Mouse (Mus musculus) heart, embryonic 13.5 days (tissue): ENCODE results near the gene Fam120a. TPM values are rescaled to one million over a fixed set of nuclear protein-coding genes. Genes with fewer than 3 reads are reported as not detected.

ENCODE experiments used
- ATAC-seq: fragments of 200-750 bp; cut with Nextera tagmentation; 2 replicates; pipeline ENCODE4 v1.8.0; 2017; ENCODE audit warnings: moderate TSS enrichment; ENCODE audit not compliant: insufficient number of reproducible peaks, low FRiP score, low TSS enrichment; ENCODE audit errors: extremely low read depth
- H3K27ac ChIP-seq: fragments of 300-500 bp; sonication (generic); replicated peaks from 2 replicates; pipeline ENCODE4 v1.5.1; 2015; ENCODE audit warnings: moderate library complexity, mild to moderate bottlenecking, inconsistent platforms
- H3K27me3 ChIP-seq: fragments of 300-500 bp; sonication (generic); replicated peaks from 2 replicates; pipeline ENCODE4 v1.6.1; 2015; ENCODE audit warnings: mild to moderate bottlenecking, inconsistent platforms
- H3K36me3 ChIP-seq: fragments of 300-500 bp; sonication (generic); 2 replicates; pipeline ENCODE4 v1.6.1; 2015; ENCODE audit warnings: mild to moderate bottlenecking, inconsistent platforms
- H3K4me1 ChIP-seq: fragments of 300-500 bp; sonication (generic); 2 replicates; pipeline ENCODE4 v1.6.1; 2015; ENCODE audit warnings: inconsistent platforms
- H3K4me2 ChIP-seq: fragments of 300-500 bp; sonication (generic); 2 replicates; pipeline ENCODE4 v1.6.1; 2015; ENCODE audit warnings: inconsistent platforms, mild to moderate bottlenecking, moderate library complexity
- H3K4me3 ChIP-seq: fragments of 300-500 bp; sonication (generic); 2 replicates; pipeline ENCODE4 v1.5.1; 2015; ENCODE audit warnings: moderate library complexity, mild to moderate bottlenecking, inconsistent platforms
- H3K9ac ChIP-seq: fragments of 300-500 bp; sonication (generic); 2 replicates; pipeline ENCODE4 v1.6.1; 2015; ENCODE audit warnings: inconsistent platforms, mild to moderate bottlenecking, moderate library complexity
- H3K9me3 ChIP-seq: fragments of 300-500 bp; sonication (generic); 2 replicates; pipeline ENCODE4 v1.6.1; 2016; ENCODE audit warnings: inconsistent platforms
- WGBS: fragments of 180-500 bp; shearing (Covaris S2); methylation state at CpG from one replicate; pipeline ENCODE4 v1.1.7; 2015; ENCODE audit warnings: mixed read lengths; 5-methylcytosine and 5-hydroxymethylcytosine counted together
- polyA plus RNA-seq: library from polyadenylated mRNA; unstranded; fragments of >200 nt; fragmentation: Nextera tagmentation; extraction: Ambion mirVana; gene quantifications from 2 replicates; pipeline ENCODE4 v1.2.1, GENCODE M21; 2015

The Fam120a gene
- 17.2 and 17.8 TPM in 2 replicates for polyA plus RNA-seq

DNA sequence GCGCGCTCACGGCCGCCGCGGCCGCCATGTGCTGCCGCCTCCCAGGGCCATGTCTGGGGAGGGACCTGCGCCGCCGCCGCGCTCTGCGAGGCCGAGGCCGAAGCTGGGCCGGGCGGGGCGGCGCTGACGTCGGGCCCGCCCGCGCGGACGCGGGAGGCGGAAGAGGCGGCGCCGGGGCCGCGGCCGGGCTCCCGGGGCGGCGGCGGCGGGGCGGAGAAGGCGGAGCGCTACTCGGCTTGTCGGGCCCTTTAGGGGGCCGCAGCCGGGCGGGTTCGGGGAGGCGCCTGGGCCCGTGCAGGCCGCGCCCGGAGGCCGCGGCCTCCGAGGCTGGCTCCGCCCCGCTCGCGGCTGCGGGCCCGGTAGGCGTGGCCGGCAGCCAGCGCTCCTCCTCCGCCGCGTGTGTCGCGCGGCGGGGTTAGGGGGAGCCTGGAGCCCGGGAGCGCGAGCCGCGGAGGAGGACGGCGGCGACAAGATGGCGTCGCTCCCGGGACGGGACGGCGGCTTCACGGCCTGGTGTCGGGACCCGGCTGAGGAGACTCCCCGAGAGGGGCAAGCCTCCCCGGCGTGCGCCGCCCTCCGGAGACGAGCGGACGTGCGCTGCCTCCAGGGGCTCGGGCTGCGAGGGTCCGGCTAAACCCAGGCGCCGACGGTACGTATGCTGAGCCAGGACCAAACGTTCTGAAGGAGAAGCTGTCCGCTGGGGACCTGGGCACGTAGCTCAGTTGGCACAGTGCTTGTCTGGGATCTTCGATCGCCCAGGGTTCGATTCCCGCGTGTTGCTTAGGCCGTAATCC lies at the start of gene Fam120a:
Fam120a (minus strand) TSS at position 62 of the 794 bp plus-strand sequence.
- peak; percentile 85 for ATAC-seq
- H3K9ac ChIP-seq: peak within 1 kb of the TSS; percentile 97
- peaks cover 50% of the 10 kb centered on the region for H3K4me1 ChIP-seq
- peak within 1 kb of the TSS; percentile 81 for H3K4me3 ChIP-seq
- peak within 1 kb of the TSS; percentile 99 for H3K27ac ChIP-seq
- no peaks in the 10 kb centered on the region for H3K9me3 ChIP-seq
- H3K27me3 ChIP-seq: no peaks in the 10 kb centered on the region
- under 1% methylated on average over 100 of the region's 116 CpGs for WGBS
- H3K4me2 ChIP-seq: peak within 1 kb of the TSS; percentile 94
- H3K36me3 ChIP-seq: peaks cover 18% of the 10 kb centered on the region

DNA sequence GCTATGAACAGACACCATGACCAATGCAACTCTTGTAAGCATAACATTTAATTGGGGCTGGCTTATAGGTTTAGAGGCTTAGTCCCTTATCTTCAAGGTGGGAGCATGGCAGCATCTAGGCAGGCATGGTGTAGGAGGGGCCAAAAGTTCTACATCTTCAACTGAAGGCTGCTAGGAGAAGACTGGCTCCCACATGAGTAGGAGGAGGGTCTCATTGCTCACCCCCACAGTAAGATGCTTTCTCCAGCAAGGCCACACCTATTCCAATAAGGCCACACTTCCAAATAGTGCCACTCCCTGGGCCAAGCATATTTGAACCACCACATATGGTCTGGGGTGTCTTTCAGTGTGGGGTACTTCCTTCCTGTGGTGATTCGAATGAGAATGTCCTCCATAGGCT lies 49.6 kb upstream of the Fam120a start:
- 87% methylated on average over 1 of the region's 1 CpGs for WGBS
- no peak for ATAC-seq
- Histone ChIP-seq H3K36me3 (no peaks in the 10 kb centered on the region), H3K27me3 (no peaks in the 10 kb centered on the region), H3K4me2 (no peak overlapping the region), H3K27ac (no peak overlapping the region), H3K9me3 (peaks cover 9% of the 10 kb centered on the region), H3K4me3 (no peak overlapping the region), H3K9ac (no peak overlapping the region), H3K4me1 (peaks cover 20% of the 10 kb centered on the region)

GRCm38 (mm10) chr13:49016311-49016761 lies 48.5 kb upstream of the Fam120a start:
- H3K36me3 ChIP-seq: no peaks in the 10 kb centered on the region
- 4% methylated on average over 16 of the region's 16 CpGs for WGBS
- peaks cover 20% of the 10 kb centered on the region for H3K4me1 ChIP-seq
- peak overlapping the region; percentile 75 for H3K4me2 ChIP-seq
- no peaks in the 10 kb centered on the region for H3K27me3 ChIP-seq
- H3K9me3 ChIP-seq: peaks cover 9% of the 10 kb centered on the region
- peak; percentile 51; the same call in 1 of the 2 replicates for ATAC-seq
- H3K27ac ChIP-seq: peak overlapping the region; percentile 80
- H3K9ac ChIP-seq: peak overlapping the region; percentile 71
- peak overlapping the region; percentile 41 for H3K4me3 ChIP-seq

- H3K27ac ChIP-seq: peak overlapping the region; percentile 80
- 6% methylated on average over 30 of the region's 30 CpGs for WGBS
- H3K9ac ChIP-seq: peak overlapping the region; percentile 71
- peaks cover 9% of the 10 kb centered on the region for H3K9me3 ChIP-seq
- H3K4me1 ChIP-seq: peaks cover 20% of the 10 kb centered on the region
- H3K4me3 ChIP-seq: peak overlapping the region; percentile 41
- H3K36me3 ChIP-seq: no peaks in the 10 kb centered on the region
- peak overlapping the region; percentile 75 for H3K4me2 ChIP-seq
- H3K27me3 ChIP-seq: 0 out of 2 replicates have a peak, but pooled peaks cover 3% of the 10 kb centered on the region
- ATAC-seq: peak; percentile 21; the same call in 1 of the 2 replicates
Observed at GRCm38 (mm10) chr13:49015366-49016306, 47.8 kb upstream of the Fam120a start.

DNA sequence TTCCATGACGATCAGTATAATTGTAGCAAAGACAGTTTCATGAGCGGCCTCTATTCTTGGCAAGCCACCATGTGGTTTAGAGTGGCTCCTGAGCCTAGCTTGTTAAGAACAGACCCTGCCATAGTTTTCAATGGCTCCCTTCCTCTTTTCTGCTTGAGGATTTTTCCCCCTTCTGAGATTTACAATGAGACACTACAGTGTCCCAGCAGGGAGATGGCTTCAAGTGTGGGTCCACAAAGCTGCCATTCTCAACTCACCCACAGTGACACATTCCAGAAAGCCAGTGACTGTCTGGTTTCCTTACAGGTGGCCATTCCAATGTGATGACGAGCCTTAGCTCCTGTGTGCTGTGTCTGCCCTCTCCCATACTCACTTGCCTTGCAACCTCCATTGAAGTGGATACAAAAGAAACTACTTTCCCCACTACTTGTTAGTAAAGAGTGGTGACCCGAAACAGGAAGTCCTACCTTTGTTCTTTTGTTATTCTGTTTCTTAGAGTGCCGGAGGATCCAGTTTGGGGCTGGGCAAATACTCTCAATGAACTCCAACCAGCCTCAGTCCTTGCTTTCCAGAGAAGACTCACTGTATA lies 45.5 kb upstream of the Fam120a start:
- Histone ChIP-seq H3K27ac (no peak overlapping the region), H3K4me1 (peaks cover 18% of the 10 kb centered on the region), H3K9me3 (peaks cover 9% of the 10 kb centered on the region), H3K4me2 (no peak overlapping the region), H3K36me3 (no peaks in the 10 kb centered on the region), H3K27me3 (peaks cover 17% of the 10 kb centered on the region; the same call in 1 of the 2 replicates), H3K9ac (no peak overlapping the region), H3K4me3 (no peak overlapping the region)
- no peak for ATAC-seq
- 61% methylated on average over 5 of the region's 5 CpGs for WGBS

- H3K4me1 ChIP-seq: peaks cover 4% of the 10 kb centered on the region; the same call in 1 of the 2 replicates
- H3K9me3 ChIP-seq: no peaks in the 10 kb centered on the region
- 45% methylated on average over 3 of the region's 3 CpGs for WGBS
- no peak for ATAC-seq
- H3K4me2 ChIP-seq: no peak overlapping the region
- no peak overlapping the region for H3K27ac ChIP-seq
- H3K9ac ChIP-seq: no peak overlapping the region
- no peaks in the 10 kb centered on the region for H3K36me3 ChIP-seq
- H3K4me3 ChIP-seq: no peak overlapping the region
- H3K27me3 ChIP-seq: no peaks in the 10 kb centered on the region
Observed at GRCm38 (mm10) chr13:49001691-49002090, 33.9 kb upstream of the Fam120a start.

DNA sequence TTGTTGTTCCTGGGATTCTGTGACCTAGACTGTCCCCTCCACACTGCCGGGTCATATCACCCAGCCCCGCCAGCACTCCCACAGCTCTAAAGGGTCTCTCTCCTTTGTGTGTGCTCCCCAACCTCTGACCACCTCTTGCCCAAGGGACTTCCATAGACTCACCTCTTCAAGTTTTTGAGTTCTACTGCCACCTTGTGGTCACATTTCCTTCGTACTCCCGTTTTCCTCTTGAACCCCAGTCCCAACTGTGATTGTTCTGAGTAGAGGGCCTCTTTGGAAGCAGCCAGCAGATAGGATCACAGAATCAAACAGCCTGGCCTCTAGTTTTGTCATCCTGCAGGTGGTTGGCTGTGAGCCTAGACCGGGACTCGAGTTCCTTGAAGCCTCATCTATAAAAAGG lies 30.8 kb upstream of the Fam120a start:
- no peaks in the 10 kb centered on the region for H3K9me3 ChIP-seq
- H3K4me3 ChIP-seq: no peak overlapping the region
- no peak overlapping the region for H3K27ac ChIP-seq
- no peak overlapping the region for H3K4me2 ChIP-seq
- H3K27me3 ChIP-seq: no peaks in the 10 kb centered on the region
- H3K4me1 ChIP-seq: peaks cover 4% of the 10 kb centered on the region; the same call in 1 of the 2 replicates
- no peak overlapping the region for H3K9ac ChIP-seq
- ATAC-seq: no peak
- 8% methylated on average over 6 of the region's 6 CpGs for WGBS
- H3K36me3 ChIP-seq: no peaks in the 10 kb centered on the region

- no peak overlapping the region for H3K27ac ChIP-seq
- no peaks in the 10 kb centered on the region for H3K27me3 ChIP-seq
- H3K9ac ChIP-seq: no peak overlapping the region
- H3K4me2 ChIP-seq: no peak overlapping the region
- WGBS: 80% methylated on average over 4 of the region's 4 CpGs
- H3K36me3 ChIP-seq: no peaks in the 10 kb centered on the region
- H3K4me3 ChIP-seq: no peak overlapping the region
- no peaks in the 10 kb centered on the region for H3K9me3 ChIP-seq
- peaks cover 4% of the 10 kb centered on the region; the same call in 1 of the 2 replicates for H3K4me1 ChIP-seq
- no peak for ATAC-seq
Observed at GRCm38 (mm10) chr13:48996731-48997130, 28.9 kb upstream of the Fam120a start.

GRCm38 (mm10) chr13:48994903-48995302 lies 27.1 kb upstream of the Fam120a start:
- H3K4me3 ChIP-seq: no peak overlapping the region
- no peaks in the 10 kb centered on the region for H3K27me3 ChIP-seq
- H3K9me3 ChIP-seq: no peaks in the 10 kb centered on the region
- H3K36me3 ChIP-seq: no peaks in the 10 kb centered on the region
- H3K27ac ChIP-seq: no peak overlapping the region
- no peak overlapping the region for H3K4me2 ChIP-seq
- no peak overlapping the region for H3K9ac ChIP-seq
- H3K4me1 ChIP-seq: peaks cover 10% of the 10 kb centered on the region; the same call in 1 of the 2 replicates
- no peak for ATAC-seq
- WGBS: 41% methylated on average over 3 of the region's 3 CpGs

- Histone ChIP-seq H3K27me3 (no peaks in the 10 kb centered on the region), H3K4me1 (peaks cover 7% of the 10 kb centered on the region; the same call in 1 of the 2 replicates), H3K9me3 (no peaks in the 10 kb centered on the region), H3K36me3 (no peaks in the 10 kb centered on the region), H3K4me3 (no peak overlapping the region), H3K27ac (no peak overlapping the region), H3K9ac (no peak overlapping the region), H3K4me2 (no peak overlapping the region)
- no peak for ATAC-seq
Observed at GRCm38 (mm10) chr13:48992914-48993313, 25.1 kb upstream of the Fam120a start.

GRCm38 (mm10) chr13:48990138-48990537 lies 22.3 kb upstream of the Fam120a start:
- no peak overlapping the region for H3K9ac ChIP-seq
- 52% methylated on average over 2 of the region's 2 CpGs for WGBS
- no peak for ATAC-seq
- H3K27me3 ChIP-seq: no peaks in the 10 kb centered on the region
- H3K27ac ChIP-seq: no peak overlapping the region
- no peaks in the 10 kb centered on the region for H3K36me3 ChIP-seq
- H3K9me3 ChIP-seq: no peaks in the 10 kb centered on the region
- H3K4me2 ChIP-seq: no peak overlapping the region
- H3K4me1 ChIP-seq: peaks cover 7% of the 10 kb centered on the region; the same call in 1 of the 2 replicates
- H3K4me3 ChIP-seq: no peak overlapping the region
